Mouse (Mus musculus) layer of hippocampus, adult 9-10 months (tissue): ENCODE measurements at regions not wholly inside any gene's neighbourhood (a gene's known extent, or its start where the extent isn't known, plus 50 kb on each side); places are given as distances from the start of the nearest gene placed in this dataset.

Experiments used
- DNase-seq: peaks from one replicate; pipeline ENCODE4 v3.0.0; 2022; ENCODE audit warnings: low spot score

GRCm38 (mm10) chr2:7840612-7841011 is 331.2 kb upstream of the Celf2 start:
- DNase-seq: no peak

GRCm38 (mm10) chr2:7837877-7838276 is 328.5 kb upstream of the Celf2 start:
- no peak for DNase-seq

DNA sequence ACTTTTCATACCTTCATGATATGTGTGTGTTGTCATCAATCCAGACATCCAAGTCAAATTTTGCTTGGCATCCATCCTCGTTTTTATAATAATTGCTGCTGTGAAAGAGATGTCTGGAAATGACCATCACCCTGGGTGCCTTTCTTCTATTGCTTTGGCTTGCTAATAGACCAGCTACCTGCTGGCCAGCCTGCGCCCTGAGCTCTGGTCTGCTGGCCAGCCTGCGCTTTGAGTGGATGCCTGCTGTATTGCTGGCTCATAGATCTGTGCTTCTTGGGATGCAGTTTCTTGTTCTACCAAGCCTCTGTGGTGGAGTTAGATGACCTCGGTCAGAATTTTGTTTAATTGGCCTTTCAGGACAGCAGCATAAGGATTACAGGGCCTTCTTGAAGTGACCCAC is 321.9 kb upstream of the Celf2 start:
- DNase-seq: no peak

DNA sequence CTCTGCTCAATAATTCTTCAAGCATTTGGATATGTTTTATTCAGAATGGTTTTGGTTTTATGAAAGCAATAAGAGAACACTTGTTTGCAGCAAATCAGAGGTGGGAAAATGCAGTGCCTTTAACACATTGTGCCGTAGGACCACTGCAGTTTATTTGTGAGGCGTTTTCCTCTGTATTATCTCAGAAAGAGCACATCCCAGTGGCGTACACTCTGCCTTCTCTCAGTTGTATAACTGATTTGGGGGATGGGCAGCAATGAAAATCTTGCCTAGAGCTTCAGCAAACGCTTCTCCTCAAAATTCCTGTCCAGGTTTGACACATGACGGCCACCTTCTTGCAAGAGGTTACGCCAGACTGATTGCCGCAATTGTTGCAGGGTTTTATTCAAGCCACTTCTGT is 316.9 kb upstream of the Celf2 start:
- DNase-seq: peak; percentile 29

DNA sequence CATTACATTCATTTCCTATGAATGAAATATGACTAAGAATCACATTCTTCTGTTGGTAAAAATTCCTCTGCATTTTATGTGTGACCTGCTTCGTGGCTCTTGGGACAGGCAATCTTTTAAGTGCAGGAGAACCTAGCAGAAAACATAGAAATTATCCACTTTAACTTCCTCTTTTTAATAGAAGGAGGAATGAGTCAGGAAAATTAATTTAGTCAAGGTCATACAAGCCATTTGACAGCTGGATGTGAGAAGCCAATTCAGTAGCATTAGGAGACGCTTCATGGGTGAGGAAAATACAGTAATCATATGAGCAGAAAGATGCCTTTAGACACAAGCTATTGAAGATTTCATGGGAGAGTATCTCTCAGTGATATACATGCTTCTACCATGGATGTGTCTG is 287.1 kb upstream of the Celf2 start:
- DNase-seq: no peak

DNA sequence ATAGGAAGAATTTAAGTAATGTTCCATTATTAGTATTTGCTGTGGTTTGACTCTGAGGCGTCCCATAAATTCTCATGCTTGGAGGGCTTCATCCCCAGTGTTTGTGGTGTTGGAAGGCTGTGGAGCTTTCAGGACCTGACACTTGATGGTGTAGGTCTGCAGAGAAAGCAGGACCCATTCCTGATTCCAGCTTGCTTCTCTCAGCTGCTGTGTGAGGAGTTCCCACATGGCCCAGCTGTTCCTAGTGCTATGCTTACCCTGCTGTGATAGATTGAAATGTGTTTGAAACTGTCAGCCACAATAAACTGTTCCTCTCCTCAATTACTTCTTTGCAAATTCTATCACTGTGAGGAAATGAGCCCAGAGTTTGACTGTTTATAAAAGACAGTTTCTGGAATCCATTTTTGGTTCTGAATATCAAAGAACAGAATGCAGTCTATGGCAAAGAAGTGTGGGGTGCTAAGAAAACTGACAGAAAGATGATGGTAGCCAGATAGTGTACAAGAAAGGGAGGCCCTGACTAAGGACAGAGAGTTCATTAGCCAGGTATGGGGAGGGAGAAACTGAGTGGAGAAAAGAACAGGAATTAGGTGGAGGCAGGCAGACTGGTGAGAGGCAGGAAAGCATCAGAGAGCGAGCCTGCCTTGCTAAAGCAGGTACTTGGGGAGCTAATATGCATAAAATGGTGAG is 283.2 kb upstream of the Celf2 start:
- no peak for DNase-seq

DNA sequence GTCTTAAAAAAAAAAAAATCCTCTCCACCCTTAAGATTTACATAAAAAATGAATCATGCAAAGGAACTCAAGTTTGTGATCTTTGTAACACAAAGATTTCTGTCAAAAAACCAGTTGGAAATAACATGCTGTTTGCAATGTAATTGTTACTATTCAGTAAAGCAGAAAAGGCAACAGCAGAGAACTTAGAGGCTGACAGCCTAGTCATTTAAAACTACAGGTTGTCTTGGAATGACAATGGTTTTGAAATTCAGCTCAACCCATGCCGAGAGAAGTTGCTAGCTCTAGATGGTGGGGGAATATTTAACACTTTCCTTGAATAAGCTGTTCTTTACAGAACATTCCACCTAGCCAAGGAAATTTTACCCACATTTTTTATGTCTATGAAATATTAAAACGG is 269.2 kb upstream of the Celf2 start:
- DNase-seq: no peak

GRCm38 (mm10) chr2:7734097-7734730 is 224.9 kb upstream of the Celf2 start:
- peak; percentile 24 for DNase-seq

DNA sequence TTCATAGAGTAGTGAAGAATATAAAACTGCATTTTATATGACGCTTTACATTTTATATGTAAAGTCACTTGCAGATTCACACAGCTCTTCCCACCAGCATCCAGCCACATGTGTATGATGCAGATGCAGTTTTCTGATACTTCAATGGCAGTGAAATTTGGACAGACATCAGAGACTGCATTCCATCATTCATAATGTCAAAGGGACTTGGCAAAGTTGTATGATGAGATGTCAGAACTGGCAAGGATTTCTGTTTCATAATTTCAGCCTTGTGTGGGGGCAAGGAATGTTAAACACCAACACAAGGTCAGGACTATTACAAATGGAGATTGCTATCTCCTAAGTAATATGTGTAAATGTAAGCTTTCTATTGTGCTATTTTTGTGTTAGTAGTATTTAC is 221.6 kb upstream of the Celf2 start:
- no peak for DNase-seq

GRCm38 (mm10) chr2:7722283-7722935 is 213.0 kb upstream of the Celf2 start:
- DNase-seq: no peak

DNA sequence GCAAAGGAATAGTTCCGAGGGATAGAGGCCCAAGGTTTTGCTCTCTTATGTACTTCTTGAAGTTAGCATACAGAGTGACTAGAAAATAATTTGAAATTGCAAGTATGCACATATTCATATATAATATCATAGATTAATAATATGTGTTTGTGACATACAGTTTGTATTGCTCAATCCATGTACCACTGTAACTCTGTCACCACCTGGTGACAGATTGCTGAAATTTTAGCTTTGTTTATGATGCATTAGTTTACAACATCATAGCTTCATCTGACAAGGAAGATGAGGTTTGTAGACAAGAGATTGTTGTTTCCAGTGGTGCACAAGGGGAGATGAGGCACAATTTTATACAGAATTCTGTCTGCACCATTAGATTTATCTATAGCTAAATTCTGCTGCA is 201.7 kb upstream of the Celf2 start:
- no peak for DNase-seq

DNA sequence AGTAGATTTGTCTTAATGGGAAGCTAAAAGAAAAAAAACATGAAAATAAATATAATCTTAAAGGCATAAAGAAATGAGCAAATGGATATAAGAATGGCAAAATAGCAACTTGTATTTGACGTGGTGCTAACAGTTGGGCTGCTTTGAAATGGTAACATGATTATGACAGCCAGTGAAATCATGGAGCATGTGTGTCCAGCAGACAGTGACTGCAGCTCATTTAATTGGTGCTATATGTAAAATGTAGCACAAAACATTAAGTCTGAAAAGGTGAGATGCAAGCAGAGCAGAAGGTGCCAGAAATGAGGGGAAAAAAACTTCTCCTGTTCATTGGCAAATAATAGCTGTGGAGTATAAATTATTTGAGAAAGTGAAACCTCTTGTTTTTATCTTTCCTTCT is 201.1 kb upstream of the Celf2 start:
- DNase-seq: no peak

DNA sequence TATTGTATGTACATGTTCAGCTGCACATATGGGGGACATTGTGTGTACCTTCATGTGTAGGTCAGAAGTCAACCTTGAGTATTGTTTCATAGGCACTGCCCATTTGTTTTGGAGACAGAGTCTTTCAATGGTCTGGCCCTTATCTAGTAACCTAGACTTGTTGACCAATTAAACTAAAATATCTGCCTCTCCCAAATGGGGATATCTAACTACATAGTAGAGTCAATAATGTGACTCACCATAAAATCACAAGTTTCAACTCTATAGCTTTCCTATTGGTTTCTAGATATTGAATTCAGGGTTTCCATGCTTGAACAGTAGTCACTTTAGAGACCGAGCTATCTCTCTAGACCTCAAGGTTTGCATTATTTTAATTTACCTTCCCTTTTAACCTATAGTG is 174.0 kb upstream of the Celf2 start:
- no peak for DNase-seq

DNA sequence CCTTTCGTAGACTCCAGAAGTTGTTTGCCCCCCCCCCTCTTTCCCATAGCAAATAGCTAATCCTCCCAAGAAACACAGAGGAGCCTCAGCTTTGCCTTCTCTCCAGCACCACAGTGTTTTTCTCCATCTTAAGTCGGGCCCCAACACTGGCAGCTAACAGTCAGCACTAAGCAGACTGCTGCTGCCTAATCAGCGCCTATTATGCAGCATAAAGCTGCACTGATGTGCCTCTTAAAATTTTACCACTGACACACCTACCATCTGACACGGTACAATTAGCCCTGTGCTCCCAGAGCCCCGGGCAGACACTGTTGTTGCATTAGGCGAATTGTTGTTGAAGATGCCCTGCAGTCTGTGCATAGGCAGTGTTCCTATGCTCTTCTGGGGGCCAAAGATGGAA is 131.5 kb upstream of the Celf2 start:
- no peak for DNase-seq

- DNase-seq: no peak
These were observed 113.4 kb upstream of the Celf2 start for GRCm38 (mm10) chr2:7622716-7623285.

DNA sequence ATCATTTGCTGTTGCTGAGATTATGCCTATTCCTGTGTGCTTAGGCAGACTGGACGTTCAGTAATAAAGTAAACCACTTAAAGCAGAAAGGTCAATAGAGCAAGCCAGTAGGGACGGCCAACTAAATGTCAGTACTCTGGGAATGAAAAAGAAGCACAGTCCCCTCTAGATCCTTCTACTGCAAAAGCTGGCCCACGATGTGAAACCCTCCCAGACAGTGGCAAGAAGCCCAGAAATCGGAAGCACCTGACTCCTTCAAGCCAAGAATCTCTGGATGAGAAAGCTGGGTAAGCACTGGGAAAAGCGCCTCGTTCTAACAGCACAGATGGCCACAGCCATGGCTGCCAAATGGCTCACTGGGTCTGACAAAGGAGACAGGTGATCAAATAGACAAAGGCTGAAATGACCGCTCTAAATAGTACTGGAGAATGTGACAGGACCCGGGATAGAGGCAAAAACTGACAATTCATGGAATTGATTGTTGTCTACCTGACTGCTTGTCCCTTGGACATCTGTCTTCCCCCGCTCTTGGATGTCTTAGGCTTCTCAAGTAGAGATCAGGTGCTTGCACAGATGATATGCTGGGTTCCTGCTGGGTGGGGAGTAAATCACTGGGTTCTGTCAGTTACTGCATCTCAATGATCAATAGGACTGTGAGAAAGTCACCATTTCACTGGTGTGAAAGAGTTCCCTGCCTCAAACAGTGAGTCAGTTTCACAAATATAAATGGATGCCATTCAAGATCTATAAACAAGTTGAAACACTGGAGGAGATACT is 110.7 kb upstream of the Celf2 start:
- DNase-seq: no peak

DNA sequence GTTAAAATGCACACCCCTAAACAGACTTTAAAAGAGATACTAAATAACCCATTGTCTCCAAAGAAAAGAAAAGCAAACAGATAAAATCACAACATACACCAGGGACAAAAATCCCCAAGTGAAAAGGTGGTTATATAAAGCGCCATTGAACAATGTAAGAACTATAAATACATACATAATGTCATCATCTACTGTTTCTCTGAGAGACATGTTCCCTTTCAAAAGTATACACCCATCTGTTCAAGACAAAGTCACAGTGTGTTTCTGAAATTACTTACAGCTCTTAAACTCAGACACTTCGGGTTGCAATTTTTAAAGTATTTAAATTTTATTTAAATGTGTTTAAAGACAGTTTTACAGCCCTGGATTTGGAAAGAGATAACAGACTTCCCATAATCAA is 68.8 kb upstream of the Celf2 start:
- DNase-seq: peak; percentile 20
